Mouse (Mus musculus): Measurements from ENCODE around the gene Insl5. TPM values are rescaled to one million over a fixed set of nuclear protein-coding genes. Genes with fewer than 3 reads are reported as not detected.

The Insl5 gene
- total RNA-seq, 2 experiments from 2014 or later, result 1.2 TPM; not detected in 1

Other genes with a start within 250 kb of the Insl5 start
- gene Tctex1d1, start 48.2 kb downstream of the Insl5 start, total RNA-seq (2021), result under 1 TPM in 1 of 2 experiments, not detected in 1; 0.42 TPM
- 10 to 100 TPM; 42.5 to 44.6 TPM for gene Mier1, start 87.5 kb upstream of the Insl5 start, total RNA-seq (2021)
- gene Wdr78, start 87.7 kb upstream of the Insl5 start, total RNA-seq (2021), result 10 to 100 TPM; 14.3 to 14.5 TPM
- 10 to 100 TPM in 1 of 2 experiments, 1 to 10 TPM in 1; 8.9 to 13.6 TPM for gene Slc35d1, start 188.3 kb upstream of the Insl5 start, total RNA-seq (2021)